Comparison of ENCODE assay signal across 11 mouse cellular contexts in genomic region chr6:55275786-55276185, GRCm38 (mm10).
DNase-seq lines count a peak whose midpoint lies in the region.
"Had no signal": no experiment of that assay in that cellular context is flagged by ENCODE, and none has a peak within 500 bp of the region (broad histone marks: within the 10 kb centered on the region; RNA-seq: fewer than 3 reads in every experiment).

No protein-coding gene starts in this region.

- intact Hi-C loops in gastrocnemius, postnatal 14 days (cut with DNase I; ENCODE audit: low total_unique reads), result no loop called here
- intact Hi-C loops in gastrocnemius, postnatal 36 days (cut with DNase I), result no loop called here

- peak; percentile 25 for DNase-seq in cerebellum, adult 11 months
- no peak for DNase-seq in cerebellum, postnatal 14 days
- DNase-seq in gastrocnemius, postnatal 14 days, result peak; percentile 22
- DNase-seq in gastrocnemius, postnatal 36 days, result no peak
- peak; percentile 55 for DNase-seq in adipocyte (ENCODE audit: low spot score)
- DNase-seq in gastrocnemius, postnatal 25 days, result peak; percentile 60
- no peak for DNase-seq in adrenal gland, adult 18-20 months (ENCODE audit: low spot score in 2 of 2)
- DNase-seq in lung, postnatal 14 days, result no peak
- DNase-seq: lung, embryonic 14.5 days; midbrain, embryonic 14.5 days; thymus, postnatal 36 days had no signal

Comparison
In these comparisons a context has a peak if more than half of its experiments do, and no peak if none do; other contexts are left out.
1. DNase-seq: peak in cerebellum, adult 11 months (single experiment), gastrocnemius, postnatal 14 days (single experiment), adipocyte (single experiment) and gastrocnemius, postnatal 25 days (single experiment); none in cerebellum, postnatal 14 days (0 of 2), gastrocnemius, postnatal 36 days (0 of 2), adrenal gland, adult 18-20 months (0 of 2) and lung, postnatal 14 days (single experiment).